Mouse (Mus musculus) inflammation-experienced regulatory T-cells, adult 6 months (primary cell): ENCODE measurements around the gene Mesp2. TPM values are rescaled to one million over a fixed set of nuclear protein-coding genes. Genes with fewer than 3 reads are reported as not detected.
"Not testable (repeated sequence)": the region's sequence is repeated elsewhere in the genome, so short reads cannot be mapped to it uniquely, and the experiment has no call there.

Experiments
- ATAC-seq: one replicate; pipeline ENCODE4 v1.8.0; 2017
- polyA plus RNA-seq, 3 experiments: library from polyadenylated mRNA; unstranded; fragments of 100-300 nt; shearing (Covaris generic); gene quantifications; one replicate each; pipeline ENCODE4 v1.2.1; 2017

Mesp2 gene
- under 1 TPM in 2 of 3 experiments, not detected in 1; 0.24 to 0.29 TPM for polyA plus RNA-seq

DNA sequence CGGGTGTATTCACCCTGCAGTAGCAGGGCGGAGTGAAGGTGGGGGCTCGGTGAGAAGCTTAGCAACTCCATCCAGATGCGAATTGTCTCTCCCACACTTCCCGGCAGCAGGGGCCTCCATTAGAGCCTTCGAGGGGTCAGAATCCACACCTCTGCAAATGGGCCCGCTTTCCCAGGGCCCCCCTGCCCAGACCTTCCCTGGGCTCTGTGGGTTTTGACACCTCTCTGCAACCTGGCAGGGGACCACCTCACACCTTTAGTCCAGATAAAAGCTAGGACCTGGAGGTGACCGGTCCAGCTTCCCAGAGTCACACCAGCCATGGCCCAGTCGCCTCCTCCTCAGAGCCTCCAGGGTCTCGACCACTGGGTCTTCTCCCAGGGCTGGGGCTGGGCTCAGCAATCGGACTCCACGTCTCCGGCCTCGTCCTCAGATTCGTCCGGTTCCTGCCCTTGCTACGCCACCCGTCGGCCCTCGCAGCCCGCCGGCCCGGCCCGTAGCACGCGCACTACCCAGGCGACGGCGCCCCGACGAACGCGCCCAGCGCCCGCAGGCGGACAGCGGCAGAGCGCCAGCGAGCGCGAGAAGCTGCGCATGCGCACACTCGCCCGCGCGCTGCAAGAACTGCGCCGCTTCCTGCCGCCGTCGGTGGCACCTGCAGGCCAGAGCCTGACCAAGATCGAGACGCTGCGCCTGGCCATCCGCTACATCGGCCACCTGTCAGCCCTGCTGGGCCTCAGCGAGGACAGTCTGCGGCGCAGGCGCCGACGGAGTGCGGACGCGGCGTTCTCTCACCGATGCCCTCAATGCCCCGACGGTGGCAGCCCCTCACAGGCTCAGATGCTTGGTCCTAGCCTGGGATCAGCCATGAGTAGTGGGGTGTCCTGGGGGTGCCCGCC is at the start of gene Mesp2:
TSS of gene Mesp2 (plus strand) at position 117 of the 896 bp plus-strand sequence.
- peak; percentile 74 for ATAC-seq

DNA sequence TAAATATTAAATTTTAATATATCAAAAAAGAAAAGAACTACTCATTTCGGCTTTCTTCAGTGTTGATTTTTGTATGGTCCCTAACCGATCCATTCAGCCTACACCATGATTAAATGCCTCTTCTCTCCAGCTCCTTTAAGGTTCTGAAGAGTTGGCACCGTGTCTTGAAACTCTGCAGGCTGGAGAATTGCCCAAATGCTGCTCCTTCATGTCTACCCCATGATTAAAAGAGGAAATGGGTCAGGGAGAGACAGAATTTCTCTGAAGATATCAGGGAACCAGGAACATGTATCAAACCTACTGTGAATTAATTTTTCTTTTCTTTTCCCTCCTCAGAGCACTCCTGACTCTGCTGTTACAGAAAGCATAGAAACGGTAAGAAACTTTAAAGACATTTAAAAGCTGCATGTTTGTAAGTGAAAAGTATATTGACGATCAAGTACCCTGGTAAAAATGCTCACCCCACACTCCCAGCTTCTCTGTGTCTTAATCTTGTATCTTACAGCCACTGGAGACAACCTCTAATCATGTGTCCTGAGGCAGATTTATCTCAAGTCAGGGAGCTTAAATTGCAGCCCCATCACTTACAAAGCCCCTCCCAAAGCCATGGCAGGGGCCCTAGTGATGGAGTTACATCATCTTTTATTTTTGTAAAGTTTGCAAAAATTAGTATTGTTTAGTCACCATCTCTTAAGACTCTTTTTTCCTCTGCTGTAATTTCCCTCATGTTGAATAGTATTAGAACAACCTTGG is 49.2 kb upstream of the Mesp2 start:
- no peak for ATAC-seq

DNA sequence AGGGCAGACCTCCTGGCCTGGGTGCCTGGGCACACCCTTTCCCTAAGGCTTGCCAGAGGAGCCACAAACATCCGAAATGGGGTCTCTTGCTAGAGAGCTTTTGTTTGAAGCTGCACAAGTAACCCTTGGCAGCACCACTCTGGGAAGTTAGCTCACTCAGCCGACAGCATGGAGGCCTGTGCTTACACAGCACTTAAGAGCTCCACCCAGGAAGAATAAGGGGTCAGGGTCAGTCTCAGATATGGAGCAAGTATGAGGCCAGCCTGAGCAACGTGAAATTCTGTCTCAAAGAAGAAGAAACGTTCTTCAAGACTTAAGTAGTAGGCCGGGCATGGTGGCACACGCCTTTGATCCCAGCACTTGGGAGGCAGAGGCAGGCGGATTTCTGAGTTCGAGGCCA is 48.4 kb upstream of the Mesp2 start:
- no peak for ATAC-seq

DNA sequence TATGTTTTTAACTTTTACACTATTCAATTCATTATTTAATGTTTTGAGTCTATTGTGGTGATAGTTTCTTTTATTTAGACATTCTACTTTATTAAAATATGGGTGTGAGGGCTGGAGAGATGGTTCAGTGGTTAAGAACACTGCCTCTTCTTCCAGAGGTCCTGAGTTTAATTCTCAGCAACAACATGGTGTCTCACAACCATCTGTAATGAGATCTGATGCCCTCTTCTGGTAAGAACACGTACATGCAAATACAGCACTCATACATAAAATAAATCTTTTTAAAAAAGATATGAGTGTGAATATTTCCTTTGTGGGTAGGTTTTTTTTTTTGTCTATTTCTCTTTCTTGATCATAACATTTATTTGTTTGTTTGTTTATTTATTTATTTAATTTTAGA is 44.5 kb upstream of the Mesp2 start:
- ATAC-seq, result no peak

GRCm38 (mm10) chr7:79769664-79770063 is 40.9 kb upstream of the Mesp2 start:
- no peak for ATAC-seq

DNA sequence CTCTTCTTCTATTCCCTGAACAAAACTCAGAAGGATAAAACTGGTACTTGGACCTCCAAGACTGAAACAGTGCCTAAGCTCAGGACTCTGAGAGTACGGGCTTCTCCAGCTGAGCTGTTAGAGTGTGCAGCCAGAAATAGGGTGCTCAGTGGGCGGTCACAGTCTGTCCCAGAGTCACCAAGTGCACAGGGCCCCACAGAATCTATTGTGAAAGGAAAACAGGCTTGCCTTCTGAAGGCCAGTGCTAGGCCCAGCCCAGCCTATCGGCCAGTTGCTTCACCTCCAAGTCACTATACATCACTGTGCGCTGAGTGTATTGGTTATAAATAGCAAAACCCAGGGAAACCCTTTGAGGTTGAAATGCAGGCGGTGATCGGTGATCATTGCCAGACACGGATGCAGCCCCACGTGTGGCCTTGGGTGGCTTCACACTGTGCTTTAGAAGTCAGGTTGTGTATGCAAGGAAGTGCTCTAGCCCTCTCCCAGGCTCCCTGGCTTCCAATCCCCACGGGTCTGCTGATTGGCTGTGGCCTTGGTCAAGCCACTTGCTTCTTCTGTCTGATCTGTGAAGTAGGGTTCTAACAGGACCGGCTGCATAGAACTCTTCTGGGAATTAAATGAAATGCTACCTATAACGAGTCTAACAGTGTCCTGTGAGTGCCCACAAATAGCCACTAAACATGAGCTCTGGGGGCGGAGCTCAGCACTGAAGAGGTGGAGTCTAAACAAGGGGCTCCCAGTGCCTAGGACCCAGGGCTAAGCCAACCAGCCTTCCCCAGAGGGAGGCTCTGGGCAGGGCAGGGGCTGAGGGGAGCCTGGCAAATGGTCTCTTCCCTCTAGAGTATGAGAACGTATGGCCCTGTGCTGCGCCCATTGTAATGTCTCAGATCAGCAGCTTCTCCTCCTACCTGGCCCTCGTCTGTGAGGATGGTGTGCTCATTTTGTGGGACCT is 38.7 kb upstream of the Mesp2 start:
- ATAC-seq, result no peak

GRCm38 (mm10) chr7:79780647-79781626 is 29.6 kb upstream of the Mesp2 start:
- peak; percentile 67 for ATAC-seq

DNA sequence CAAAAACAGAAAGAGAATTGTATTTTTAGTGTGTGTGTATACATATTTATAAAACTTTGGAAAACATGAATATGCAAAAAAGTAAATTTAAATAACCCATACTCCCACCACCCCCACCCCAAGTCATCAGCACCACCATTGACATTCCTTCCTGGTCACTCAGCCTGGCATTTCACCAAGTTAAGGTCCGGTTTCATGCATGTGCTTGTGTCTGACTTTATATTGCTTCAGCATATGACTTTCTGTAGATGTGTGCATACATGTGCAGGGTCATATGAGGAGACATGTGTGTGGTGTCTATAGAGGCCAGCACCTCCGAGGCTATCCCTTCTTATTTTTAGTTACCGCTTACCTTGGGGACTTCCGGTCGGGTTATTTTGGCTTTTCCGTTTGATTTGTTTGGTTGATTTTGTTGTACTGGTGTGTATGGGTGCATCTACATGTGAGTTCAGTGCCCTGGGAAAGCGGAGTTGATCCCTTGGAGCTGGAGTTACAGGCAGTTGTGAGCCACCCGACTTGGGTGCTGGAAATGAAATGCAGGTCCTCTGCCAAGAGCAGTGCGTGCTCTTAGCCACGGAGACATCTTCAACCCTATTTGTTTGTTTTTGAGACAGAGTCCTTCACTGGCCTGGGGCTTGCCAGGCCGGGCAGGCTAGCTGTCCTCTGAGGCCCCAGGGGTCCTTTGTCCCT is 28.6 kb upstream of the Mesp2 start:
- no peak for ATAC-seq

- no peak for ATAC-seq
Observed at GRCm38 (mm10) chr7:79782516-79782855, 28.0 kb upstream of the Mesp2 start.

GRCm38 (mm10) chr7:79786295-79786694 is 24.2 kb upstream of the Mesp2 start:
- no peak for ATAC-seq

DNA sequence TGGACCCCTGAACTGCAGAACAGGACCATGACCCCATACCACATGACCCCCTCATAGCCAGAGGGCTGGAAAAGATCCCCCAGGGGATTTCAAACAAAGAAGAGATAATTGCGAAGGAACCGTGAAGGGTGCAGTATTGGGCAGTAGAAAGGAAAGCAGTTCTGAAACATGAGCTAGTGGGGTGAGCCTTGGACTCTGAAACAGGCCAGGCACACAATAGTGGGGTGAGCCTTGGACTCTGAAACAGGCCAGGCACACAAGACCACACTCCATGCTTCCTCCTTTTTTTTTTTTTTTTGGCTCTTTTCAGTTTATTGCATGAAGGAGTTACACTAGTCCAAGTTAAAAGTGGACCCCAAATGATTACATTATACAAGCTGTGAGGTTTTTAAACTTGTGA is 20.7 kb upstream of the Mesp2 start:
- ATAC-seq, result not testable (repeated sequence)

GRCm38 (mm10) chr7:79792635-79793421 is 17.7 kb upstream of the Mesp2 start:
- no peak for ATAC-seq

DNA sequence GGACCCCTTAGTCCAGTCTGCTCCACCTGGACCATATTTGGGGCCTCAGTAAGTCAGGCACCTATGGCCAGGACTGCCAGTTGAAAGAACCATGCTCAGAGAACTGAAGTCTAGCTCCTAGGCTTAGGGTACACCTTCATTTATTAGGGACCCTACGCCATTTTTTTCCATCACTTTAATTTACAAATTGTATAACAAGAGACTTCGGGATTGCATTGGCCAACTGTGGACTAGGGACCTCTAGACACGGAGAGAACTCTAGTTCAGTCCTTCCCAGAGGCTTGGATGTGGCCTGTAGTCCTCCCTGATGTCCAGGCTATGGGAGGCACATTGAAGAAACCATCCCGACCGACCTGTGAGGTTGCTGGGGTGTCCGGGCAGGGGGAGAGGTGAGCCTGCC is 16.8 kb upstream of the Mesp2 start, which contains the start of gene Mesp1:
TSS of gene Mesp1 (minus strand) at position 101 of the 400 bp plus-strand sequence.
- no peak for ATAC-seq

GRCm38 (mm10) chr7:79798606-79799005 is 11.9 kb upstream of the Mesp2 start:
- no peak for ATAC-seq

GRCm38 (mm10) chr7:79799048-79799447 is 11.5 kb upstream of the Mesp2 start:
- ATAC-seq, result no peak

DNA sequence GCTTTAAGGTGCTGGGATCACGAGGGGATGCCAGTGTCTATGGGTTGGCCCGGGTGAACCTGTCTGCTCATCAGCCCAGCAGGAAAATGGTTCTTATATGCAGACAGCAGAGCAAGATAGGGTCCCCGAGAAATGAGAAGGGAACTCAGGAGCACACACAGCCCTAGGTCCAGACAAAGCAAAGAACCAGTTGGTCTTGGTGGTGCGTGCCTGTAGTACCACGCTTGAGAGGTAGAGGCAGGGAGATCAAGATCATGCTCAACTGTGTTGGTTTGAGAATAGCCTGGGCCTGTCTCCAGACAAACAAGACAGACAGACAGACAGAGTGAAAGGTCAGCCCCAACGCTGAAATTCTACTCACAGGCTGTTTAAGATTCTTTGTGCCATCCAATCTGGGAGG is 11.0 kb upstream of the Mesp2 start:
- no peak for ATAC-seq

- ATAC-seq, result no peak
Observed at GRCm38 (mm10) chr7:79800336-79800735, 10.2 kb upstream of the Mesp2 start.

DNA sequence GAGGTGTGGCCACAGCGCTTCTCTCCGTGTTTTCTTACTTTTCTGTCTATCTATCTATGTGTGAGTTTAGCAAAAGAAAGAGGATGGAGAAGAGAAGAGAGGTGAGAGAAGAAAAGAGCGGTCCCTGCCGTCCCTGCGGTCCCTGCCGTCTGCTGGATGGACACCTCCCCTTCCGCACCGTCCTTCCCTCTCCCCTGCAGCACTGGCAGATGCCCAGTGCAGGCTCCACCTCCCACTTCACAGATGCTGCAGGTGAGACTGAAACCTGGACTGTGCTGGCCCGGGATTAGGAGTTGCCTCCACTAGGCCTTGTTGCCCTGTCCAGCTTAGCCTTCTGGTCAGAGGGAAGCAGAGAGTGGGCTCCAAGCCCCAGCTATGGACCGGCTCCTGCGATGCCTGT is 9.1 kb upstream of the Mesp2 start:
- ATAC-seq, result no peak

DNA sequence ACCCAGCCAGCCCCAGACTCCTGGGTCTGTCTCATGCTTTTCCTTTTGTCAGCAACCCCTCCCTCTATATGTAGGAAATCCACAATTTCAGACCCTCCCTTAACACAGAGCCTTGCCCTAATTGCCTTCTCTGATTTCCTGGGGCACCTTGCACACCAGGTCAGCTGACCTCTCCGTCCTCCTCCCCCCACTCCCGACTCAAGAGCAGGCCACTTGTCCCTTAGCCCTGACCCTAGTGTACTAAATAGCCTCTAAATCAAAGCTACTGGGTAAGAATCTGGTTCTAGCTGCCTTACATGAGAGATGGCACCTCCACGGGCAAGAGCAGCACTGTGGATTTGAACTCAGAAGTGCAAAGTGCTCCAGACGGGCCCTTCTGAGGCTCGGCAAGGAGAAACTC is 8.5 kb upstream of the Mesp2 start:
- ATAC-seq, result no peak

GRCm38 (mm10) chr7:79803887-79804286 is 6.6 kb upstream of the Mesp2 start:
- no peak for ATAC-seq
